Comparison of ENCODE assay signal across 7 mouse cellular contexts in genomic region chr7:16426129-16426729, GRCm38 (mm10). TPM values are rescaled to one million over a fixed set of nuclear protein-coding genes. Genes with fewer than 3 reads are reported as not detected.
DNase-seq lines count a peak whose midpoint lies in the region; ATAC-seq and TF ChIP-seq lines count a peak whose summit lies in the region.

No protein-coding gene starts in this region.

- DNase-seq in adrenal gland, adult 8-10 months = peak; percentile 55
- peak; percentile 84 for DNase-seq in embryo, embryonic 11 days
- peak; percentile 84 to 89 for DNase-seq in heart, adult 2 months
- DNase-seq in kidney, adult 8-10 months = peak; percentile 73 to 88
- DNase-seq in liver, adult 2 months (ENCODE audit: extremely low read depth, low read depth, low spot score) = peak; percentile 63
- DNase-seq in spleen, postnatal 36 days (ENCODE audit: low spot score in 2 of 2) = peak; percentile 71 to 75

- TF ChIP-seq POLR2A in heart, adult 2 months (IDR thresholded peaks at IDR 0.05; ENCODE audit: insufficient read depth, low read depth, low read length) = no peak
- no peak for TF ChIP-seq POLR2A in liver, adult 2 months (IDR thresholded peaks at IDR 0.05; ENCODE audit: extremely low read depth, insufficient read depth, low read length)

- TF ChIP-seq CTCF in heart, adult 2 months (IDR thresholded peaks at IDR 0.05) = peak; percentile 99
- TF ChIP-seq CTCF in liver, adult 2 months (IDR thresholded peaks at IDR 0.05; ENCODE audit: low read depth, low read length) = peak; percentile 92

- H3K36me3 ChIP-seq in heart, adult 2 months (ENCODE audit: control insufficient read depth, insufficient read depth, low read length) = no peaks in the 10 kb centered on the region
- H3K36me3 ChIP-seq in liver, adult 2 months (ENCODE audit: control insufficient read depth, insufficient read depth, low read length) = peaks cover 73% of the 10 kb centered on the region

- no peak overlapping the region for H3K4me3 ChIP-seq in heart, adult 2 months
- H3K4me3 ChIP-seq in liver, adult 2 months (ENCODE audit: insufficient read depth, low read depth, low read length) = no peak overlapping the region

- H3K79me2 ChIP-seq in heart, adult 2 months (replicated peaks; ENCODE audit: control insufficient read depth, insufficient read depth, low read length) = peaks cover 1% of the 10 kb centered on the region; the same call in 1 of the 2 replicates
- no peaks in the 10 kb centered on the region; the same call in 1 of the 2 replicates for H3K79me2 ChIP-seq in liver, adult 2 months (ENCODE audit: control insufficient read depth, insufficient read depth, low read length)

- no peak overlapping the region for H3K27ac ChIP-seq in heart, adult 2 months
- H3K27ac ChIP-seq in liver, adult 2 months (replicated peaks; ENCODE audit: insufficient read depth, low read depth, low read length) = no peak overlapping the region

- no peak overlapping the region for H3K9ac ChIP-seq in heart, adult 2 months (ENCODE audit: low read depth, low read length)
- no peak overlapping the region for H3K9ac ChIP-seq in liver, adult 2 months (ENCODE audit: low read depth, low read length)

- ATAC-seq in monocyte, adult 5-6 weeks (replicated peaks; ENCODE audit: insufficient number of reproducible peaks, low FRiP score, low TSS enrichment, poor library complexity, severe bottlenecking) = peak; percentile 81; the same call in 1 of the 2 replicates

- TF ChIP-seq EP300 in heart, adult 2 months (IDR thresholded peaks at IDR 0.05; ENCODE audit: insufficient read depth, low read depth, low read length) = peak; percentile 83

- no peaks in the 10 kb centered on the region; the same call in 1 of the 2 replicates for H3K4me1 ChIP-seq in heart, adult 2 months (ENCODE audit: control insufficient read depth, insufficient read depth, low read length)
- H3K4me1 ChIP-seq in liver, adult 2 months (ENCODE audit: control insufficient read depth, insufficient read depth, low read length) = peaks cover 5% of the 10 kb centered on the region; the same call in 1 of the 2 replicates

- H3K27me3 ChIP-seq in heart, adult 2 months (ENCODE audit: control insufficient read depth, insufficient read depth, low read length) = no peaks in the 10 kb centered on the region
- no peaks in the 10 kb centered on the region for H3K27me3 ChIP-seq in liver, adult 2 months (ENCODE audit: control insufficient read depth, insufficient read depth, low read length)

- intact Hi-C loops in heart, adult 2 months (cut with DNase I) = loop anchor here (1.0 to 10.0 kb wide), 3 partner anchors 30 to 132 kb away; no protein-coding TSS in a partner anchor

- WGBS in heart, adult 2 months = 51% methylated on average over 4 of the region's 4 CpGs
- 55% methylated on average over 4 of the region's 4 CpGs for WGBS in liver, adult 2 months

RNA-seq across cellular contexts. Expression of gene Zc3h4, which starts 25.5 kb away (rescaled TPM):
- 10 to 100 TPM; 43.4 to 47.5 (median 46.2) TPM for total RNA-seq in adrenal gland, adult 8-10 months (2022)
- 10 to 100 TPM; 27.7 to 32.4 TPM for total RNA-seq in heart, adult 2 months (2021)
- polyA plus RNA-seq in heart, adult 2 months (2012; rRNA removed) = 17.7 and 17.8 TPM in 2 replicates
- 5.2 and 7.5 TPM in 2 replicates for total RNA-seq in liver, adult 2 months (2014; rRNA removed)
- polyA plus RNA-seq in liver, adult 2 months (2012; rRNA removed) = 11.1 and 14.3 TPM in 2 replicates
- 20.4 to 63.1 TPM (median 27.4 TPM) in 3 replicates for total RNA-seq in monocyte, adult 5-6 weeks (2017)

RNA-seq across cellular contexts. Expression of gene Tmem160, which starts 26.4 kb away (rescaled TPM):
- total RNA-seq in adrenal gland, adult 8-10 months (2022) = 10 to 100 TPM; 55.2 to 93.9 (median 72.1) TPM
- total RNA-seq in heart, adult 2 months (2021) = 10 to 100 TPM; 82.9 to 88.2 TPM
- 109 and 140 TPM in 2 replicates for polyA plus RNA-seq in heart, adult 2 months (2012; rRNA removed)
- 31.7 and 32.0 TPM in 2 replicates for total RNA-seq in liver, adult 2 months (2014; rRNA removed)
- 114 and 128 TPM in 2 replicates for polyA plus RNA-seq in liver, adult 2 months (2012; rRNA removed)
- total RNA-seq in monocyte, adult 5-6 weeks (2017) = 16.1 to 32.9 TPM (median 21.0 TPM) in 3 replicates

RNA-seq across cellular contexts. Expression of gene Sae1, which starts 38.6 kb away (rescaled TPM):
- total RNA-seq in adrenal gland, adult 8-10 months (2022) = 10 to 100 TPM; 64.0 to 78.2 (median 67.5) TPM
- total RNA-seq in heart, adult 2 months (2021) = 10 to 100 TPM; 33.0 to 36.1 TPM
- 23.4 and 45.3 TPM in 2 replicates for polyA plus RNA-seq in heart, adult 2 months (2012; rRNA removed)
- 15.8 and 16.1 TPM in 2 replicates for total RNA-seq in liver, adult 2 months (2014; rRNA removed)
- polyA plus RNA-seq in liver, adult 2 months (2012; rRNA removed) = 11.5 and 25.8 TPM in 2 replicates
- 108 to 150 TPM (median 134 TPM) in 3 replicates for total RNA-seq in monocyte, adult 5-6 weeks (2017)

RNA-seq across cellular contexts. Expression of gene Npas1, which starts 51.3 kb away (rescaled TPM):
- under 1 TPM in 1 of 4 experiments, not detected in 3; 0.48 TPM for total RNA-seq in adrenal gland, adult 8-10 months (2022)
- not detected for total RNA-seq in heart, adult 2 months (2021)
- polyA plus RNA-seq in heart, adult 2 months (2012; rRNA removed) = not detected in 2 replicates
- not detected in 2 replicates for total RNA-seq in liver, adult 2 months (2014; rRNA removed)
- polyA plus RNA-seq in liver, adult 2 months (2012; rRNA removed) = not detected in 2 replicates
- total RNA-seq in monocyte, adult 5-6 weeks (2017) = not detected in 3 replicates
